8 mouse cellular contexts compared by ENCODE assay signal in genomic region chr8:83715031-83715690, GRCm38 (mm10). TPM values are rescaled to one million over a fixed set of nuclear protein-coding genes. Genes with fewer than 3 reads are reported as not detected.
A peak's percentile ranks its signal among the peaks of the same experiment; 100 is the strongest.
DNase-seq lines count a peak whose midpoint lies in the region; ATAC-seq and TF ChIP-seq lines count a peak whose summit lies in the region.

Gene Ddx39 (plus strand): TSS chr8:83715177.

- peak within 1 kb of the TSS; percentile 50 for H3K9ac ChIP-seq in embryonic facial prominence, embryonic 15.5 days
- peak within 1 kb of the TSS; percentile 75 for H3K9ac ChIP-seq in limb, embryonic 14.5 days (ENCODE audit: low read depth, low read length, severe bottlenecking)
- H3K9ac ChIP-seq in midbrain, postnatal 0 days (replicated peaks; ENCODE audit: low read length, poor library complexity, severe bottlenecking): peak within 1 kb of the TSS; percentile 77

- H3K4me3 ChIP-seq in bone marrow, adult 2 months (replicated peaks; ENCODE audit: control insufficient read depth, low read depth, low read length): peak within 1 kb of the TSS; percentile 98
- H3K4me3 ChIP-seq in embryonic facial prominence, embryonic 15.5 days (replicated peaks): peak within 1 kb of the TSS; percentile 61
- H3K4me3 ChIP-seq in limb, embryonic 14.5 days (replicated peaks; ENCODE audit: low read length): peak within 1 kb of the TSS; percentile 82
- H3K4me3 ChIP-seq in midbrain, postnatal 0 days (ENCODE audit: low read depth, low read length): peak within 1 kb of the TSS; percentile 70

- WGBS in bone marrow, adult 2 months: 0% methylated on average over 63 of the region's 63 CpGs
- WGBS in embryonic facial prominence, embryonic 15.5 days: under 1% methylated on average over 63 of the region's 63 CpGs
- under 1% methylated on average over 58 of the region's 63 CpGs for WGBS in limb, embryonic 14.5 days
- WGBS in midbrain, postnatal 0 days: under 1% methylated on average over 61 of the region's 63 CpGs

- peak; percentile 84; the same call in 1 of the 2 replicates for TF ChIP-seq POLR2A in bone marrow, adult 2 months (IDR thresholded peaks at IDR 0.05; ENCODE audit: borderline replicate concordance, control insufficient read depth, low read depth, low read length)
- TF ChIP-seq POLR2A in limb, embryonic 14.5 days (IDR thresholded peaks at IDR 0.05; ENCODE audit: borderline replicate concordance, extremely low read depth, insufficient read depth, insufficient read length): peak; percentile 82; the same call in 1 of the 2 replicates

- peak; percentile 100 for DNase-seq in 416B (ENCODE audit: low read depth)
- DNase-seq in heart, adult 8-10 months (ENCODE audit: low spot score): peak; percentile 99
- DNase-seq in kidney, adult 9 months: peak; percentile 100
- DNase-seq in limb, embryonic 14.5 days (ENCODE audit: low spot score): peak; percentile 98
- DNase-seq in midbrain, postnatal 0 days (ENCODE audit: low spot score): peak; percentile 99
- peak; percentile 84 to 89 for DNase-seq in spleen, postnatal 14 days (ENCODE audit: low spot score in 2 of 2)

- no peaks in the 10 kb centered on the region for H3K9me3 ChIP-seq in embryonic facial prominence, embryonic 15.5 days (replicated peaks)
- H3K9me3 ChIP-seq in limb, embryonic 14.5 days (ENCODE audit: control insufficient read depth, low read length): no peaks in the 10 kb centered on the region
- no peaks in the 10 kb centered on the region for H3K9me3 ChIP-seq in midbrain, postnatal 0 days (ENCODE audit: low read length)

- peaks cover 9% of the 10 kb centered on the region for H3K36me3 ChIP-seq in embryonic facial prominence, embryonic 15.5 days
- peaks cover 10% of the 10 kb centered on the region for H3K36me3 ChIP-seq in limb, embryonic 14.5 days (ENCODE audit: control insufficient read depth, insufficient read depth, low read length)
- peaks cover 6% of the 10 kb centered on the region; the same call in 1 of the 2 replicates for H3K36me3 ChIP-seq in midbrain, postnatal 0 days (ENCODE audit: insufficient read depth, low read length)

- peaks cover 1% of the 10 kb centered on the region; the same call in 1 of the 2 replicates for H3K4me1 ChIP-seq in bone marrow, adult 2 months (ENCODE audit: control insufficient read depth, insufficient read depth, low read length)
- H3K4me1 ChIP-seq in embryonic facial prominence, embryonic 15.5 days: peaks cover 15% of the 10 kb centered on the region
- peaks cover 14% of the 10 kb centered on the region for H3K4me1 ChIP-seq in limb, embryonic 14.5 days (ENCODE audit: control insufficient read depth, insufficient read depth, low read length)
- no peaks in the 10 kb centered on the region for H3K4me1 ChIP-seq in midbrain, postnatal 0 days (ENCODE audit: insufficient read depth, low read length)

- peak; percentile 100 for ATAC-seq in embryonic facial prominence, embryonic 15.5 days (ENCODE audit: insufficient number of reproducible peaks, low FRiP score, low TSS enrichment, low read depth)
- ATAC-seq in limb, embryonic 14.5 days (ENCODE audit: low FRiP score, low read depth): peak; percentile 99
- peak; percentile 99 for ATAC-seq in midbrain, postnatal 0 days (ENCODE audit: low FRiP score)

- H3K4me2 ChIP-seq in embryonic facial prominence, embryonic 15.5 days (replicated peaks): peak within 1 kb of the TSS; percentile 67
- H3K4me2 ChIP-seq in limb, embryonic 14.5 days (replicated peaks; ENCODE audit: low read depth, low read length, severe bottlenecking): peak within 1 kb of the TSS; percentile 85
- peak within 1 kb of the TSS; percentile 92 for H3K4me2 ChIP-seq in midbrain, postnatal 0 days (ENCODE audit: low read depth, low read length, poor library complexity, severe bottlenecking)

- H3K27ac ChIP-seq in bone marrow, adult 2 months (ENCODE audit: control insufficient read depth, insufficient read depth, low read depth, low read length, poor library complexity): peak within 1 kb of the TSS; percentile 93
- H3K27ac ChIP-seq in embryonic facial prominence, embryonic 15.5 days (replicated peaks): peak within 1 kb of the TSS; percentile 90
- H3K27ac ChIP-seq in limb, embryonic 14.5 days (replicated peaks; ENCODE audit: low read depth, low read length): peak within 1 kb of the TSS; percentile 84
- H3K27ac ChIP-seq in midbrain, postnatal 0 days (ENCODE audit: low read depth, low read length): peak within 1 kb of the TSS; percentile 94

- no peaks in the 10 kb centered on the region for H3K27me3 ChIP-seq in embryonic facial prominence, embryonic 15.5 days
- H3K27me3 ChIP-seq in limb, embryonic 14.5 days (ENCODE audit: control insufficient read depth, insufficient read depth, low read length): no peaks in the 10 kb centered on the region
- no peaks in the 10 kb centered on the region for H3K27me3 ChIP-seq in midbrain, postnatal 0 days (ENCODE audit: insufficient read depth, low read length)

- no peak for TF ChIP-seq CTCF in bone marrow, adult 2 months (IDR thresholded peaks at IDR 0.05; ENCODE audit: control insufficient read depth, insufficient read depth, low read length)
- TF ChIP-seq CTCF in midbrain, postnatal 0 days (IDR thresholded peaks at IDR 0.05): no peak

RNA-seq across cellular contexts. Expression of gene Ddx39, which starts in this region (rescaled TPM):
- 74.2 and 81.0 TPM in 2 replicates for polyA plus RNA-seq in bone marrow, adult 2 months (2011; ENCODE audit: insufficient read depth, insufficient read length, low replicate concordance, missing spikeins)
- 132 and 134 TPM in 2 replicates for polyA plus RNA-seq in embryonic facial prominence, embryonic 15.5 days (2015; fragmentation: Nextera tagmentation; extraction: Ambion mirVana)
- 10 to 100 TPM; 14.2 to 17.0 (median 15.4) TPM for total RNA-seq in heart, adult 8-10 months (2022)
- polyA plus RNA-seq in limb, embryonic 14.5 days (2012; rRNA removed): 81.1 and 81.3 TPM in 2 replicates
- polyA plus RNA-seq in limb, embryonic 14.5 days (2014; fragmentation: Nextera tagmentation; extraction: Ambion mirVana): 110 and 111 TPM in 2 replicates
- total RNA-seq in midbrain, postnatal 0 days (2014; rRNA removed): 38.1 and 47.3 TPM in 2 replicates
- polyA plus RNA-seq in midbrain, postnatal 0 days (2015; fragmentation: Nextera tagmentation; extraction: Ambion mirVana): 68.2 and 76.6 TPM in 2 replicates

Comparison
In these comparisons a context has a peak if more than half of its experiments do, and no peak if none do; other contexts are left out.
1. Peak in every context shown above with its lines: DNase-seq, ATAC-seq, H3K4me3 ChIP-seq and H3K27ac ChIP-seq.